20 mouse cellular contexts compared by ENCODE assay signal in the genomic region with DNA sequence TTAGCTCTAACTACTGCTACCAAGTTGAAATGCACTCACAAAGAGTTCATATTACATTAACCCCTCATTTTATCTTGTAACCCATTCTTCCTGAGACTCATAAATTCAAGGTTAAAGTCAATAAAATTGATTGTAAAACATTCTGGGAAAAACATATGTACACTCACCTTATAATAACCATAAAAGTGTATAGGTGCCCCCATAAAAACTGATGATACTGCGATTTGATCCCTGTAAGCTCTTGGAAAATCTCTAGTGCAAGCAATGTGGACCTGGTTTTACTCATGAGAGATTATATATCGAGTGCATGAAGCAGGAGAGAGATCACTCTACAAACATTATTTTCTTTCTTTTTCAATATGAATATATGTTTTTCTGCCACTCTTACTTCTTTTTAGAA.
"Had no signal": no experiment of that assay in that cellular context is flagged by ENCODE, and none has a peak within 500 bp of the region (broad histone marks: within the 10 kb centered on the region; RNA-seq: fewer than 3 reads in every experiment).

No protein-coding gene starts in this region.

- H3K9me3 ChIP-seq: liver, embryonic 15.5 days; lung, embryonic 15.5 days; megakaryocyte, embryonic 14.5 days; midbrain, embryonic 13.5 days; midbrain, embryonic 15.5 days; neural tube, embryonic 13.5 days; neural tube, embryonic 15.5 days; stomach, embryonic 15.5 days had no signal

- H3K36me3 ChIP-seq: liver, embryonic 15.5 days; lung, embryonic 15.5 days; midbrain, embryonic 13.5 days; midbrain, embryonic 15.5 days; neural tube, embryonic 13.5 days; neural tube, embryonic 15.5 days; stomach, embryonic 15.5 days had no signal

- H3K9ac ChIP-seq: liver, embryonic 15.5 days; liver, postnatal 0 days; lung, embryonic 15.5 days; midbrain, embryonic 13.5 days; midbrain, embryonic 15.5 days; neural tube, embryonic 13.5 days; neural tube, embryonic 15.5 days; stomach, embryonic 15.5 days had no signal

- DNase-seq: liver, postnatal 0 days; lung, adult 2 months; lung, postnatal 14 days; lung, postnatal 36 days; retina, postnatal 1 day; right cerebral cortex, adult 18-20 months; thymus, adult 2 months; thymus, postnatal 36 days had no signal

- H3K4me3 ChIP-seq: liver, embryonic 15.5 days; lung, embryonic 15.5 days; megakaryocyte, embryonic 14.5 days; midbrain, embryonic 13.5 days; midbrain, embryonic 15.5 days; neural tube, embryonic 13.5 days; neural tube, embryonic 15.5 days; stomach, embryonic 15.5 days had no signal

- ATAC-seq: liver, postnatal 0 days; lung, postnatal 0 days; midbrain, embryonic 13.5 days; midbrain, embryonic 15.5 days had no signal

- H3K27ac ChIP-seq: liver, embryonic 15.5 days; lung, embryonic 15.5 days; macrophage; midbrain, embryonic 13.5 days; midbrain, embryonic 15.5 days; neural tube, embryonic 13.5 days; neural tube, embryonic 15.5 days; stomach, embryonic 15.5 days; stomach, postnatal 0 days had no signal

- H3K4me2 ChIP-seq: liver, embryonic 15.5 days; lung, embryonic 15.5 days; midbrain, embryonic 11.5 days; midbrain, embryonic 13.5 days; midbrain, embryonic 15.5 days; neural tube, embryonic 13.5 days; neural tube, embryonic 15.5 days; stomach, embryonic 15.5 days had no signal

- H3K27me3 ChIP-seq: liver, embryonic 15.5 days; lung, embryonic 15.5 days; megakaryocyte, embryonic 14.5 days; midbrain, embryonic 13.5 days; midbrain, embryonic 15.5 days; neural tube, embryonic 13.5 days; neural tube, embryonic 15.5 days; stomach, embryonic 15.5 days had no signal

- H3K4me1 ChIP-seq: liver, embryonic 15.5 days; lung, embryonic 15.5 days; megakaryocyte, embryonic 14.5 days; midbrain, embryonic 13.5 days; midbrain, embryonic 15.5 days; neural tube, embryonic 13.5 days; neural tube, embryonic 15.5 days; stomach, embryonic 15.5 days had no signal
